Mouse (Mus musculus) hindbrain, postnatal 0 days (tissue): ENCODE results near the gene Trex1. TPM values are rescaled to one million over a fixed set of nuclear protein-coding genes. Genes with fewer than 3 reads are reported as not detected.

Source experiments
- ATAC-seq: fragments of 200-750 bp; cut with Nextera tagmentation; 2 replicates; pipeline ENCODE4 v1.8.0; 2017; ENCODE audit warnings: mild to moderate bottlenecking, moderate TSS enrichment, moderate library complexity
- DNase-seq: peaks from one replicate; pipeline ENCODE4 v3.0.0-alpha.2; 2015; ENCODE audit warnings: low spot score
- H3K27ac ChIP-seq: fragments of 300-500 bp; sonication (generic); 2 replicates; pipeline ENCODE4 v1.5.1; 2014; ENCODE audit warnings: mild to moderate bottlenecking
- H3K27me3 ChIP-seq: fragments of 300-500 bp; sonication (generic); 2 replicates; pipeline ENCODE4 v1.6.1; 2014; ENCODE audit warnings: low read length, mixed read lengths; ENCODE audit not compliant: insufficient read depth
- H3K36me3 ChIP-seq: fragments of 300-500 bp; sonication (generic); 2 replicates; pipeline ENCODE4 v1.6.1; 2014; ENCODE audit warnings: low read length, mixed read lengths; ENCODE audit not compliant: insufficient read depth
- H3K4me1 ChIP-seq: fragments of 300-500 bp; sonication (generic); 2 replicates; pipeline ENCODE4 v1.6.1; 2014; ENCODE audit warnings: antibody characterized with exemption, low read length, mixed read lengths; ENCODE audit not compliant: insufficient read depth
- H3K4me2 ChIP-seq: fragments of 300-500 bp; sonication (generic); 2 replicates; pipeline ENCODE4 v1.6.1; 2014; ENCODE audit warnings: low read depth, mild to moderate bottlenecking, low read length, moderate library complexity, mixed read lengths
- H3K4me3 ChIP-seq: fragments of 300-500 bp; sonication (generic); 2 replicates; pipeline ENCODE4 v1.5.1; 2014; ENCODE audit warnings: low read length
- H3K9ac ChIP-seq: fragments of 300-500 bp; sonication (generic); replicated peaks from 2 replicates; pipeline ENCODE4 v1.6.1; 2014; ENCODE audit warnings: mild to moderate bottlenecking, low read length, moderate library complexity, mixed read lengths
- H3K9me3 ChIP-seq: fragments of 300-500 bp; sonication (generic); 2 replicates; pipeline ENCODE4 v1.6.1; 2016; ENCODE audit warnings: low read length, mixed read lengths
- CTCF ChIP-seq: IDR thresholded peaks from 2 replicates; pipeline ENCODE4 v1.5.1; 2016; ENCODE audit warnings: antibody characterized with exemption, control low read depth, low read depth
- WGBS: fragments of 180-500 bp; shearing (Covaris S2); extraction: QIAGEN DNeasy Blood & Tissue Kit; methylation state at CpG from one replicate; pipeline ENCODE4 v1.1.7; 2014; 5-methylcytosine and 5-hydroxymethylcytosine counted together
- polyA plus RNA-seq: library from polyadenylated mRNA; unstranded; fragments of >200 nt; fragmentation: Nextera tagmentation; extraction: Ambion mirVana; gene quantifications from 2 replicates; pipeline ENCODE4 v1.2.1, GENCODE M21; 2015
- total RNA-seq: library from RNA; depleted of rRNA; stranded (reverse); fragments of >200 nt; gene quantifications from 2 replicates; pipeline ENCODE4 v1.2.3, GENCODE M21; 2014

The Trex1 gene
- total and polyA plus RNA-seq, 2 experiments from 2014 or later, result 14.3 to 20.1 TPM

- ATAC-seq, result no peak
- Histone ChIP-seq H3K36me3 (peaks cover 14% of the 10 kb centered on the region; the same call in 1 of the 2 replicates), H3K27ac (no peak overlapping the region), H3K4me3 (no peak overlapping the region), H3K9me3 (no peaks in the 10 kb centered on the region), H3K4me1 (peaks cover 18% of the 10 kb centered on the region; the same call in 1 of the 2 replicates), H3K9ac (no peak overlapping the region), H3K4me2 (no peak overlapping the region), H3K27me3 (no peaks in the 10 kb centered on the region)
- DNase-seq, result no peak
- 90% methylated on average over 5 of the region's 5 CpGs for WGBS
- TF ChIP-seq CTCF, result no peak
These were observed 42.5 kb upstream of the Trex1 start for GRCm38 (mm10) chr9:109101933-109102445.

GRCm38 (mm10) chr9:109100307-109100928, 40.9 kb upstream of the Trex1 start:
- no peaks in the 10 kb centered on the region for H3K9me3 ChIP-seq
- no peak for ATAC-seq
- peaks cover 18% of the 10 kb centered on the region; the same call in 1 of the 2 replicates for H3K4me1 ChIP-seq

GRCm38 (mm10) chr9:109098969-109099368, 39.4 kb upstream of the Trex1 start:
- Histone ChIP-seq H3K36me3 (peaks cover 9% of the 10 kb centered on the region; the same call in 1 of the 2 replicates), H3K4me1 (peaks cover 18% of the 10 kb centered on the region; the same call in 1 of the 2 replicates), H3K4me3 (no peak overlapping the region), H3K4me2 (peak overlapping the region; percentile 70), H3K27me3 (no peaks in the 10 kb centered on the region), H3K27ac (peak overlapping the region; percentile 99), H3K9me3 (no peaks in the 10 kb centered on the region), H3K9ac (no peak overlapping the region)
- no peak for ATAC-seq
- TF ChIP-seq CTCF, result no peak
- peak; percentile 73 for DNase-seq
- 23% methylated on average over 6 of the region's 6 CpGs for WGBS

More at GRCm38 (mm10) chr9:109100307-109100928, 40.9 kb upstream of the Trex1 start:
- TF ChIP-seq CTCF, result no peak
- Histone ChIP-seq H3K27me3 (no peaks in the 10 kb centered on the region), H3K27ac (no peak overlapping the region), H3K36me3 (peaks cover 9% of the 10 kb centered on the region; the same call in 1 of the 2 replicates), H3K4me2 (no peak overlapping the region), H3K9ac (no peak overlapping the region), H3K4me3 (no peak overlapping the region)
- no peak for DNase-seq
- 90% methylated on average over 20 of the region's 20 CpGs for WGBS

GRCm38 (mm10) chr9:109098366-109098765, 38.8 kb upstream of the Trex1 start:
- Histone ChIP-seq H3K9me3 (no peaks in the 10 kb centered on the region), H3K4me3 (0 out of 2 replicates have a peak overlapping the region, but pooled peaks have one; percentile 1), H3K4me2 (peak overlapping the region; percentile 70), H3K27me3 (no peaks in the 10 kb centered on the region), H3K36me3 (peaks cover 9% of the 10 kb centered on the region; the same call in 1 of the 2 replicates), H3K4me1 (peaks cover 18% of the 10 kb centered on the region; the same call in 1 of the 2 replicates), H3K27ac (peak overlapping the region; percentile 99), H3K9ac (0 out of 2 replicates have a peak overlapping the region, but pooled peaks have one; percentile 92)
- no peak for ATAC-seq
- DNase-seq, result no peak
- TF ChIP-seq CTCF, result no peak
- WGBS, result 69% methylated on average over 8 of the region's 8 CpGs

GRCm38 (mm10) chr9:109097831-109098230, 38.3 kb upstream of the Trex1 start:
- no peaks in the 10 kb centered on the region for H3K9me3 ChIP-seq
- DNase-seq (peak; percentile 80), ATAC-seq (peak; percentile 79)
- TF ChIP-seq CTCF, result no peak
- peak overlapping the region; percentile 99 for H3K27ac ChIP-seq
- H3K9ac ChIP-seq, result peak overlapping the region; percentile 92; the same call in 1 of the 2 replicates
- H3K27me3 ChIP-seq, result no peaks in the 10 kb centered on the region
- peak overlapping the region; percentile 70 for H3K4me2 ChIP-seq
- H3K4me3 ChIP-seq, result 0 out of 2 replicates have a peak overlapping the region, but pooled peaks have one; percentile 1
- peaks cover 8% of the 10 kb centered on the region; the same call in 1 of the 2 replicates for H3K36me3 ChIP-seq
- WGBS, result 28% methylated on average over 5 of the region's 5 CpGs
- H3K4me1 ChIP-seq, result peaks cover 18% of the 10 kb centered on the region; the same call in 1 of the 2 replicates

GRCm38 (mm10) chr9:109097291-109097690, 37.8 kb upstream of the Trex1 start:
- ATAC-seq (no peak), DNase-seq (peak; percentile 15)
- peak overlapping the region; percentile 70 for H3K4me2 ChIP-seq
- H3K36me3 ChIP-seq, result peaks cover 4% of the 10 kb centered on the region; the same call in 1 of the 2 replicates
- no peaks in the 10 kb centered on the region for H3K9me3 ChIP-seq
- WGBS, result 13% methylated on average over 6 of the region's 6 CpGs
- no peaks in the 10 kb centered on the region for H3K27me3 ChIP-seq
- peak overlapping the region; percentile 99 for H3K27ac ChIP-seq
- H3K4me3 ChIP-seq, result peak overlapping the region; percentile 75
- H3K4me1 ChIP-seq, result peaks cover 18% of the 10 kb centered on the region; the same call in 1 of the 2 replicates
- peak overlapping the region; percentile 92 for H3K9ac ChIP-seq
- TF ChIP-seq CTCF, result no peak
